Mouse (Mus musculus) myocyte (in vitro differentiated cells): ENCODE measurements around the gene Spindoc.

Experiments used
- POLR2A ChIP-seq: IDR thresholded peaks from one replicate; pipeline ENCODE4 v1.6.1; 2011; ENCODE audit warnings: low read depth, mild to moderate bottlenecking, control low read depth, moderate library complexity; ENCODE audit not compliant: insufficient read length
- TCF12 ChIP-seq: IDR thresholded peaks from one replicate; pipeline ENCODE4 v1.6.1; 2011; ENCODE audit warnings: mild to moderate bottlenecking, control low read depth; ENCODE audit not compliant: poor library complexity, insufficient read depth, severe bottlenecking
- TCF3 ChIP-seq: IDR thresholded peaks from one replicate; pipeline ENCODE4 v1.6.1; 2011; ENCODE audit warnings: low read depth, control low read depth; ENCODE audit not compliant: insufficient read length
- USF1 ChIP-seq: IDR thresholded peaks from one replicate; pipeline ENCODE4 v1.6.1; 2011; ENCODE audit warnings: low read depth, mild to moderate bottlenecking, control low read depth, moderate library complexity

DNA sequence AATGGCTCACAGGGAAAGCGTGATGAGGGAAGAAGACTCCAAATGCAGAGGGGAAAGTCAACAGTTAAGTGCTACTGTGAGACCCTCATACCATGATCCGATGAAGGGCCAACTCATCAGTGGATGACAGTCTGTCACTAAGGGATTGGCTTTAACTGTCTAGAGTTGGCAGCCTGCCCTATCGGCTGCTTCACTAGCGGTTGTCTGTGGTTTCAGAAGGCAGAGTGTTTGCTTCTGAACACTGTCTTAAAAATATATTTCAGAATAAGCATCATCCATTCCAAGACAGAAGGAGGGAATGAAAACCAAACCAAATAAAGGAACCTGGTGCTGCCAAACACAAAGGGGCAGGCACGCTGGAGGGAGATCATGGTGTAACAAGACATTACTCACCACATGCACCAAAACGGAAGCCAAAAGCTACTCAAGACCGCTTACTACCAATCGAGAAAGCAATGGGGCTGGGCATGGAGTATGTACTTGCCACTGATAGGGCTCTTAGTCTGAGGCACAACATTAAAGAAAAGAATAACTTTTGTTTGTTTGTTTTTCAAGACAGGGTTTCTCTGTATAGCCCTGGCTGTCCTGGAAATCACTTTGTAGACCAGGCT is 67.7 kb downstream of the Spindoc start:
- no peak for TF ChIP-seq POLR2A
- TF ChIP-seq TCF12, result no peak
- TF ChIP-seq USF1, result no peak
- no peak for TF ChIP-seq TCF3
